Mouse (Mus musculus) yolk sac, embryonic 10.5 days (tissue): ENCODE results near the gene Hlx.
A peak's percentile ranks its signal among the peaks of the same experiment; 100 is the strongest.

Experiments used
- DNase-seq: peaks from one replicate; pipeline ENCODE4 v3.0.0-alpha.2; 2017; ENCODE audit warnings: low spot score

Gene Hlx

GRCm38 (mm10) chr1:184732556-184733049 lies at the start of gene Hlx:
TSS of gene Hlx (minus strand) at chr1:184732619.
- peak; percentile 90 for DNase-seq

GRCm38 (mm10) chr1:184782161-184782513 lies 49.7 kb upstream of the Hlx start:
- DNase-seq: peak; percentile 79

GRCm38 (mm10) chr1:184781286-184782160 lies 49.1 kb upstream of the Hlx start:
- peak; percentile 36 for DNase-seq

GRCm38 (mm10) chr1:184778157-184778556 lies 45.7 kb upstream of the Hlx start:
- DNase-seq: no peak

- no peak for DNase-seq
Measured at GRCm38 (mm10) chr1:184777061-184777795, 44.8 kb upstream of the Hlx start.

GRCm38 (mm10) chr1:184775289-184775688 lies 42.9 kb upstream of the Hlx start:
- DNase-seq: no peak

- no peak for DNase-seq
Measured at GRCm38 (mm10) chr1:184771891-184772249, 39.5 kb upstream of the Hlx start.

GRCm38 (mm10) chr1:184771202-184771890 lies 38.9 kb upstream of the Hlx start:
- DNase-seq: peak; percentile 82

- DNase-seq: no peak
Measured at GRCm38 (mm10) chr1:184763866-184764265, 31.4 kb upstream of the Hlx start.

- DNase-seq: no peak
Measured at GRCm38 (mm10) chr1:184762941-184763340, 30.5 kb upstream of the Hlx start.

GRCm38 (mm10) chr1:184761988-184762387 lies 29.6 kb upstream of the Hlx start:
- no peak for DNase-seq

- DNase-seq: no peak
Measured at GRCm38 (mm10) chr1:184752671-184753070, 20.3 kb upstream of the Hlx start.

GRCm38 (mm10) chr1:184750114-184750664 lies 17.8 kb upstream of the Hlx start:
- DNase-seq: no peak

GRCm38 (mm10) chr1:184748692-184749152 lies 16.3 kb upstream of the Hlx start:
- no peak for DNase-seq

- DNase-seq: peak; percentile 68
Measured at GRCm38 (mm10) chr1:184737876-184738479, 5.6 kb upstream of the Hlx start.

GRCm38 (mm10) chr1:184737228-184737627 lies 4.8 kb upstream of the Hlx start:
- no peak for DNase-seq

GRCm38 (mm10) chr1:184736260-184736659 lies 3.8 kb upstream of the Hlx start:
- no peak for DNase-seq

- DNase-seq: peak; percentile 24
Measured at GRCm38 (mm10) chr1:184734991-184735920, 2.8 kb upstream of the Hlx start.

GRCm38 (mm10) chr1:184734067-184734830 lies 1.8 kb upstream of the Hlx start:
- peak; percentile 48 for DNase-seq
